Mouse (Mus musculus) forebrain, embryonic 15.5 days (tissue): ENCODE measurements at regions not wholly inside any gene's neighbourhood (a gene's known extent, or its start where the extent isn't known, plus 50 kb on each side); places are given as distances from the start of the nearest gene placed in this dataset.
"Not testable (repeated sequence)": the region's sequence is repeated elsewhere in the genome, so short reads cannot be mapped to it uniquely, and the experiment has no call there.

Experiments used
- ATAC-seq: fragments of 200-750 bp; cut with Nextera tagmentation; replicated peaks from 2 replicates; pipeline ENCODE4 v1.8.0; 2017; ENCODE audit warnings: mild to moderate bottlenecking, moderate TSS enrichment, moderate library complexity
- H3K27ac ChIP-seq: fragments of 300-500 bp; sonication (generic); replicated peaks from 2 replicates; pipeline ENCODE4 v1.5.1; 2015; ENCODE audit warnings: mild to moderate bottlenecking, inconsistent platforms
- H3K27me3 ChIP-seq: fragments of 300-500 bp; sonication (generic); 2 replicates; pipeline ENCODE4 v1.6.1; 2015; ENCODE audit warnings: inconsistent platforms
- H3K36me3 ChIP-seq: fragments of 300-500 bp; sonication (generic); 2 replicates; pipeline ENCODE4 v1.6.1; 2015; ENCODE audit warnings: mild to moderate bottlenecking, inconsistent platforms
- H3K4me1 ChIP-seq: fragments of 300-500 bp; sonication (generic); 2 replicates; pipeline ENCODE4 v1.6.1; 2015; ENCODE audit warnings: inconsistent platforms
- H3K4me2 ChIP-seq: fragments of 300-500 bp; sonication (generic); replicated peaks from 2 replicates; pipeline ENCODE4 v1.6.1; 2015; ENCODE audit warnings: mild to moderate bottlenecking, inconsistent platforms
- H3K4me3 ChIP-seq: fragments of 300-500 bp; sonication (generic); 2 replicates; pipeline ENCODE4 v1.5.1; 2015; ENCODE audit warnings: mild to moderate bottlenecking, inconsistent platforms
- H3K9ac ChIP-seq: fragments of 300-500 bp; sonication (generic); replicated peaks from 2 replicates; pipeline ENCODE4 v1.6.1; 2015; ENCODE audit warnings: mild to moderate bottlenecking, inconsistent platforms
- H3K9me3 ChIP-seq: fragments of 300-500 bp; sonication (generic); 2 replicates; pipeline ENCODE4 v1.6.1; 2016; ENCODE audit warnings: inconsistent platforms
- WGBS: fragments of 180-500 bp; shearing (Covaris S2); methylation state at CpG from one replicate; pipeline ENCODE4 v1.1.7; 2015; ENCODE audit warnings: mixed read lengths; 5-methylcytosine and 5-hydroxymethylcytosine counted together

- no peak overlapping the region for H3K4me2 ChIP-seq
- no peak overlapping the region for H3K4me3 ChIP-seq
- WGBS = 0% methylated on average over 1 of the region's 1 CpGs
- H3K27me3 ChIP-seq = no peaks in the 10 kb centered on the region
- H3K36me3 ChIP-seq = no peaks in the 10 kb centered on the region
- peak; percentile 94 for ATAC-seq
- H3K4me1 ChIP-seq = 0 out of 2 replicates have a peak, but pooled peaks cover 2% of the 10 kb centered on the region
- no peak overlapping the region for H3K27ac ChIP-seq
- no peak overlapping the region for H3K9ac ChIP-seq
- H3K9me3 ChIP-seq = no peaks in the 10 kb centered on the region
Observed at GRCm38 (mm10) chr3:91263540-91263939, 172.9 kb upstream of the 9130204L05Rik start.

- WGBS = 66% methylated on average over 2 of the region's 2 CpGs
- not testable (repeated sequence) for H3K4me2 ChIP-seq, H3K9me3 ChIP-seq, H3K27me3 ChIP-seq, ATAC-seq, H3K27ac ChIP-seq, H3K4me3 ChIP-seq, H3K36me3 ChIP-seq, H3K4me1 ChIP-seq, H3K9ac ChIP-seq
Observed at GRCm38 (mm10) chr3:91254926-91255325, 164.3 kb upstream of the 9130204L05Rik start.

- H3K9me3 ChIP-seq = no peaks in the 10 kb centered on the region; the same call in 1 of the 2 replicates
- 54% methylated on average over 3 of the region's 3 CpGs for WGBS
- no peak overlapping the region for H3K4me2 ChIP-seq
- H3K4me3 ChIP-seq = no peak overlapping the region
- H3K36me3 ChIP-seq = no peaks in the 10 kb centered on the region
- no peaks in the 10 kb centered on the region for H3K4me1 ChIP-seq
- no peak overlapping the region for H3K27ac ChIP-seq
- ATAC-seq = no peak
- H3K27me3 ChIP-seq = no peaks in the 10 kb centered on the region
- H3K9ac ChIP-seq = no peak overlapping the region
Observed at GRCm38 (mm10) chr3:91223157-91223556, 132.6 kb upstream of the 9130204L05Rik start.

- WGBS = 87% methylated on average over 16 of the region's 16 CpGs
- Histone ChIP-seq H3K4me1 (no peaks in the 10 kb centered on the region), H3K27me3 (no peaks in the 10 kb centered on the region), H3K27ac (no peak overlapping the region), H3K4me2 (no peak overlapping the region), H3K4me3 (no peak overlapping the region), H3K9ac (no peak overlapping the region), H3K9me3 (peaks cover 14% of the 10 kb centered on the region; the same call in 1 of the 2 replicates), H3K36me3 (no peaks in the 10 kb centered on the region)
- no peak for ATAC-seq
Observed at GRCm38 (mm10) chr3:91213280-91213679, 122.7 kb upstream of the 9130204L05Rik start.
